Mouse (Mus musculus): ENCODE measurements at regions not wholly inside any gene's neighbourhood (a gene's known extent, or its start where the extent isn't known, plus 50 kb on each side); places are given as distances from the start of the nearest gene placed in this dataset.

- DNase-seq (ENCODE audit: inconsistent age in 2 of 2, low spot score in 1 of 2), result no peak
Measured at GRCm38 (mm10) chr5:116790419-116790818, 198.8 kb upstream of the Srrm4 start.

- DNase-seq (ENCODE audit: inconsistent age in 2 of 2, low spot score in 1 of 2), result no peak
Measured at GRCm38 (mm10) chr5:116789859-116790258, 198.2 kb upstream of the Srrm4 start.

GRCm38 (mm10) chr5:116776450-116776849 is 184.8 kb upstream of the Srrm4 start:
- peak in 1 of 2 experiments; percentile 28 for DNase-seq (ENCODE audit: inconsistent age in 2 of 2, low spot score in 1 of 2)

- no peak for DNase-seq (ENCODE audit: inconsistent age in 2 of 2, low spot score in 1 of 2)
Measured at GRCm38 (mm10) chr5:116766261-116766660, 174.6 kb upstream of the Srrm4 start.

- DNase-seq (ENCODE audit: inconsistent age in 2 of 2, low spot score in 1 of 2), result no peak
Measured at GRCm38 (mm10) chr5:116761323-116761722, 169.7 kb upstream of the Srrm4 start.

GRCm38 (mm10) chr5:116758687-116759086 is 167.1 kb upstream of the Srrm4 start:
- no peak for DNase-seq (ENCODE audit: inconsistent age in 2 of 2, low spot score in 1 of 2)

- no peak for DNase-seq (ENCODE audit: inconsistent age in 2 of 2, low spot score in 1 of 2)
Measured at GRCm38 (mm10) chr5:116752941-116753340, 161.3 kb upstream of the Srrm4 start.

- DNase-seq (ENCODE audit: inconsistent age in 2 of 2, low spot score in 1 of 2), result no peak
Measured at GRCm38 (mm10) chr5:116752096-116752495, 160.5 kb upstream of the Srrm4 start.

- no peak for DNase-seq (ENCODE audit: inconsistent age in 2 of 2, low spot score in 1 of 2)
Measured at GRCm38 (mm10) chr5:116745776-116746175, 154.2 kb upstream of the Srrm4 start.

GRCm38 (mm10) chr5:116744389-116744788 is 152.8 kb upstream of the Srrm4 start:
- peak; percentile 83 to 96 for DNase-seq (ENCODE audit: inconsistent age in 2 of 2, low spot score in 1 of 2)

GRCm38 (mm10) chr5:116735622-116736021 is 144.0 kb upstream of the Srrm4 start:
- DNase-seq (ENCODE audit: inconsistent age in 2 of 2, low spot score in 1 of 2), result no peak

GRCm38 (mm10) chr5:116731509-116731908 is 139.9 kb upstream of the Srrm4 start:
- DNase-seq (ENCODE audit: inconsistent age in 2 of 2, low spot score in 1 of 2), result no peak

- no peak for DNase-seq (ENCODE audit: inconsistent age in 2 of 2, low spot score in 1 of 2)
Measured at GRCm38 (mm10) chr5:116719200-116719599, 127.6 kb upstream of the Srrm4 start.

GRCm38 (mm10) chr5:116714256-116714655 is 122.6 kb upstream of the Srrm4 start:
- DNase-seq (ENCODE audit: inconsistent age in 2 of 2, low spot score in 1 of 2), result peak; percentile 4 to 66

GRCm38 (mm10) chr5:116712056-116712455 is 120.4 kb upstream of the Srrm4 start:
- no peak for DNase-seq (ENCODE audit: inconsistent age in 2 of 2, low spot score in 1 of 2)

- DNase-seq (ENCODE audit: inconsistent age in 2 of 2, low spot score in 1 of 2), result no peak
Measured at GRCm38 (mm10) chr5:116708505-116708904, 116.9 kb upstream of the Srrm4 start.

- DNase-seq (ENCODE audit: inconsistent age in 2 of 2, low spot score in 1 of 2), result no peak
Measured at GRCm38 (mm10) chr5:116662466-116662865, 70.8 kb upstream of the Srrm4 start.

- no peak for DNase-seq (ENCODE audit: inconsistent age in 2 of 2, low spot score in 1 of 2)
Measured at GRCm38 (mm10) chr5:116661851-116662250, 70.2 kb upstream of the Srrm4 start.

- peak in 1 of 2 experiments; percentile 67 for DNase-seq (ENCODE audit: inconsistent age in 2 of 2, low spot score in 1 of 2)
Measured at GRCm38 (mm10) chr5:116654486-116655420, 63.1 kb upstream of the Srrm4 start.
